Mouse (Mus musculus) kidney, embryonic 16.5 days (tissue): ENCODE measurements around the gene Apoc1. TPM values are rescaled to one million over a fixed set of nuclear protein-coding genes. Genes with fewer than 3 reads are reported as not detected.

Experiments used
- ATAC-seq: fragments of 200-750 bp; cut with Nextera tagmentation; 2 replicates; pipeline ENCODE4 v1.8.0; 2017; ENCODE audit warnings: moderate TSS enrichment; ENCODE audit not compliant: low FRiP score, low TSS enrichment
- H3K27ac ChIP-seq: fragments of 300-500 bp; sonication (generic); 2 replicates; pipeline ENCODE4 v1.5.1; 2014; ENCODE audit warnings: low read length
- H3K27me3 ChIP-seq: fragments of 300-500 bp; sonication (generic); 2 replicates; pipeline ENCODE4 v1.6.1; 2014; ENCODE audit warnings: low read length, control low read depth, mixed read lengths; ENCODE audit not compliant: insufficient read depth
- H3K36me3 ChIP-seq: fragments of 300-500 bp; sonication (generic); 2 replicates; pipeline ENCODE4 v1.6.1; 2014; ENCODE audit warnings: low read length, control low read depth, mixed read lengths; ENCODE audit not compliant: insufficient read depth
- H3K4me1 ChIP-seq: fragments of 300-500 bp; sonication (generic); 2 replicates; pipeline ENCODE4 v1.6.1; 2014; ENCODE audit warnings: low read length, control low read depth, mixed read lengths; ENCODE audit not compliant: insufficient read depth
- H3K4me2 ChIP-seq: fragments of 300-500 bp; sonication (generic); replicated peaks from 2 replicates; pipeline ENCODE4 v1.6.1; 2014; ENCODE audit warnings: low read depth, low read length
- H3K4me3 ChIP-seq: fragments of 300-500 bp; sonication (generic); 2 replicates; pipeline ENCODE4 v1.5.1; 2014; ENCODE audit warnings: mild to moderate bottlenecking, low read length
- H3K9ac ChIP-seq: fragments of 300-500 bp; sonication (generic); replicated peaks from 2 replicates; pipeline ENCODE4 v1.6.1; 2014; ENCODE audit warnings: low read length
- H3K9me3 ChIP-seq: fragments of 300-500 bp; sonication (generic); 2 replicates; pipeline ENCODE4 v1.6.1; 2016; ENCODE audit warnings: low read length, control low read depth
- WGBS: fragments of 180-500 bp; shearing (Covaris S2); extraction: QIAGEN DNeasy Blood & Tissue Kit; methylation state at CpG from one replicate; pipeline ENCODE4 v1.1.7; 2014; 5-methylcytosine and 5-hydroxymethylcytosine counted together
- polyA plus RNA-seq: library from polyadenylated mRNA; unstranded; fragments of >200 nt; fragmentation: Nextera tagmentation; extraction: Ambion mirVana; gene quantifications from 2 replicates; pipeline ENCODE4 v1.2.1, GENCODE M21; 2015

Gene Apoc1
- polyA plus RNA-seq, 1 experiment from 2014 or later: 16.1 TPM

GRCm38 (mm10) chr7:19663940-19664339, 28.5 kb downstream of the Apoc1 start:
- no peak overlapping the region for H3K27ac ChIP-seq
- H3K27me3 ChIP-seq: no peaks in the 10 kb centered on the region
- no peaks in the 10 kb centered on the region for H3K9me3 ChIP-seq
- H3K4me3 ChIP-seq: peak overlapping the region; percentile 95
- 0 out of 2 replicates have a peak, but pooled peaks have one; percentile 8 for ATAC-seq
- peak overlapping the region; percentile 88 for H3K4me2 ChIP-seq
- WGBS: 9% methylated on average over 8 of the region's 8 CpGs
- H3K9ac ChIP-seq: peak overlapping the region; percentile 94
- H3K4me1 ChIP-seq: peaks cover 14% of the 10 kb centered on the region
- H3K36me3 ChIP-seq: peaks cover 11% of the 10 kb centered on the region; the same call in 1 of the 2 replicates

- 95% methylated on average over 2 of the region's 2 CpGs for WGBS
- Histone ChIP-seq H3K36me3 (peaks cover 60% of the 10 kb centered on the region), H3K4me2 (no peak overlapping the region), H3K4me3 (no peak overlapping the region), H3K4me1 (no peaks in the 10 kb centered on the region), H3K27me3 (no peaks in the 10 kb centered on the region), H3K9me3 (no peaks in the 10 kb centered on the region), H3K27ac (no peak overlapping the region), H3K9ac (no peak overlapping the region)
- ATAC-seq: no peak
Measured at GRCm38 (mm10) chr7:19652614-19653013, 39.8 kb downstream of the Apoc1 start.

GRCm38 (mm10) chr7:19651063-19651786, 41.2 kb downstream of the Apoc1 start:
- peaks cover 67% of the 10 kb centered on the region for H3K36me3 ChIP-seq
- peak overlapping the region; percentile 29; the same call in 1 of the 2 replicates for H3K27ac ChIP-seq
- ATAC-seq: no peak
- H3K27me3 ChIP-seq: no peaks in the 10 kb centered on the region
- 87% methylated on average over 6 of the region's 6 CpGs for WGBS
- no peak overlapping the region for H3K9ac ChIP-seq
- H3K4me2 ChIP-seq: no peak overlapping the region
- no peaks in the 10 kb centered on the region for H3K9me3 ChIP-seq
- no peaks in the 10 kb centered on the region for H3K4me1 ChIP-seq
- no peak overlapping the region for H3K4me3 ChIP-seq

DNA sequence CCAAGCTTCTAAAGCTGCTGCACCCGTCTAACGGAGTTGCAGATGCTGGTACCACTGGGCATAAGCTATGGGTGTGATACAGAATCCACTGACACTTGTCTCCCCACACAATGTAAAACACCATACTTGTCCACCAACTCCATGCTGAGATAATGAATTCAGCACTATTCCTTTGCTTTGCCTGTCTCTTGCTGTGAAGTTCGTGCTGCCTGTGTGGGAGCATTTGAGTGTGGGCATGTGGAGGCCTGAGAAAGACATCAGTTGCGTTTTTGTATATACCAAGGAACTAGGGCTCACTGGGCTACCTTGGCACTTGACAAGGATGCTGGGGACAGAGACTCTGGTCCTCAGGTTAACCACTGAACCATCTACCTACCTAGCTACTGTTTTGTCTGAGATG, 51.2 kb downstream of the Apoc1 start:
- Histone ChIP-seq H3K4me1 (no peaks in the 10 kb centered on the region), H3K36me3 (peaks cover 87% of the 10 kb centered on the region), H3K9me3 (no peaks in the 10 kb centered on the region), H3K27me3 (no peaks in the 10 kb centered on the region), H3K4me3 (no peak overlapping the region), H3K9ac (no peak overlapping the region), H3K4me2 (no peak overlapping the region), H3K27ac (no peak overlapping the region)
- WGBS: 90% methylated on average over 4 of the region's 4 CpGs
- no peak for ATAC-seq

Other genes with a start within 250 kb of the Apoc1 start
- gene Mark4, start 233.8 kb downstream of the Apoc1 start, polyA plus RNA-seq: 6.8 and 6.9 TPM in 2 replicates
- gene Exoc3l2, start 229.3 kb downstream of the Apoc1 start, polyA plus RNA-seq: 2.9 and 3.8 TPM in 2 replicates
- 1.8 and 2.2 TPM in 2 replicates for gene Bloc1s3, start 184.3 kb downstream of the Apoc1 start, polyA plus RNA-seq
- 89.7 and 94.2 TPM in 2 replicates for gene Trappc6a, start 184.3 kb downstream of the Apoc1 start, polyA plus RNA-seq
- gene Nkpd1, start 174.8 kb downstream of the Apoc1 start, polyA plus RNA-seq: 0.11 and 0.14 TPM in 2 replicates
- 21.9 and 23.9 TPM in 2 replicates for gene Ppp1r37, start 129.6 kb downstream of the Apoc1 start, polyA plus RNA-seq
- 0.46 and 0.71 TPM in 2 replicates for gene Zfp296, start 115.4 kb downstream of the Apoc1 start, polyA plus RNA-seq
- gene Gemin7, start 115.1 kb downstream of the Apoc1 start, polyA plus RNA-seq: 169 and 183 TPM in 2 replicates
- gene Clasrp, start 88.2 kb downstream of the Apoc1 start, polyA plus RNA-seq: 52.6 and 55.8 TPM in 2 replicates
- gene Relb, start 63.2 kb downstream of the Apoc1 start, polyA plus RNA-seq: 10.6 and 10.7 TPM in 2 replicates
- 90.9 and 94.6 TPM in 2 replicates for gene Clptm1, start 27.6 kb downstream of the Apoc1 start, polyA plus RNA-seq
- gene Apoc2, start 14.7 kb downstream of the Apoc1 start, polyA plus RNA-seq: 2.8 and 4.7 TPM in 2 replicates
- 1.1 TPM in 1 of 2 replicates, not detected in the other for gene Gm44805, start 11.2 kb downstream of the Apoc1 start, polyA plus RNA-seq
- 1.6 and 2.2 TPM in 2 replicates for gene Apoc4, start 11.2 kb downstream of the Apoc1 start, polyA plus RNA-seq
- gene Apoe, start 6.5 kb upstream of the Apoc1 start, polyA plus RNA-seq: 291 and 312 TPM in 2 replicates
- 136 and 153 TPM in 2 replicates for gene Tomm40, start 22.8 kb upstream of the Apoc1 start, polyA plus RNA-seq
- gene Nectin2, start 57.8 kb upstream of the Apoc1 start, polyA plus RNA-seq: 150 and 157 TPM in 2 replicates
- gene Bcam, start 78.4 kb upstream of the Apoc1 start, polyA plus RNA-seq: 280 and 309 TPM in 2 replicates
- 9.4 and 12.2 TPM in 2 replicates for gene Cblc, start 104.1 kb upstream of the Apoc1 start, polyA plus RNA-seq
- 3.3 and 3.9 TPM in 2 replicates for gene Bcl3, start 130.1 kb upstream of the Apoc1 start, polyA plus RNA-seq
- gene Gm19345, start 159.3 kb upstream of the Apoc1 start, polyA plus RNA-seq: not detected in 2 replicates
- gene Ceacam16, start 168.6 kb upstream of the Apoc1 start, polyA plus RNA-seq: 0.15 TPM in 1 of 2 replicates, not detected in the other
- 0.06 TPM in 1 of 2 replicates, not detected in the other for gene Ceacam19, start 195.3 kb upstream of the Apoc1 start, polyA plus RNA-seq
- 11.8 and 16.0 TPM in 2 replicates for gene Pvr, start 228.5 kb upstream of the Apoc1 start, polyA plus RNA-seq